8 mouse cellular contexts compared by ENCODE assay signal in genomic region chr9:54586199-54587061, GRCm38 (mm10). TPM values are rescaled to one million over a fixed set of nuclear protein-coding genes. Genes with fewer than 3 reads are reported as not detected.
DNase-seq lines count a peak whose midpoint lies in the region; ATAC-seq and TF ChIP-seq lines count a peak whose summit lies in the region.

Idh3a (plus strand) TSS chr9:54586334.

- peak; percentile 83 for DNase-seq in WW6 (ENCODE audit: low read depth, low spot score)
- peak; percentile 96 to 99 for DNase-seq in cerebellum, postnatal 4 days (ENCODE audit: low spot score in 2 of 2)
- peak; percentile 99 for DNase-seq in gastrocnemius, adult 2 months
- peak; percentile 99 for DNase-seq in hindbrain, postnatal 0 days (ENCODE audit: low spot score)
- peak; percentile 98 for DNase-seq in left cerebral cortex, adult 2 months (ENCODE audit: extremely low spot score in 1 of 2, low spot score in 2 of 2)
- DNase-seq in right cerebral cortex, adult 2 months (ENCODE audit: low spot score in 2 of 2), result peak; percentile 96 to 98
- DNase-seq in urinary bladder, postnatal 14 days (ENCODE audit: low spot score), result peak; percentile 98

- no peaks in the 10 kb centered on the region for H3K27me3 ChIP-seq in hindbrain, postnatal 0 days (ENCODE audit: insufficient read depth, low read length)

- H3K9ac ChIP-seq in hindbrain, postnatal 0 days (replicated peaks; ENCODE audit: low read length), result peak within 1 kb of the TSS; percentile 79

- H3K4me3 ChIP-seq in gastrocnemius, adult 2 months, result peak within 1 kb of the TSS; percentile 80
- peak within 1 kb of the TSS; percentile 86 for H3K4me3 ChIP-seq in hindbrain, postnatal 0 days (ENCODE audit: low read length)
- peak within 1 kb of the TSS; percentile 80 for H3K4me3 ChIP-seq in left cerebral cortex, adult 2 months

- under 1% methylated on average over 71 of the region's 73 CpGs for WGBS in hindbrain, postnatal 0 days

- H3K9me3 ChIP-seq in hindbrain, postnatal 0 days (ENCODE audit: low read length), result no peaks in the 10 kb centered on the region

- no peaks in the 10 kb centered on the region for H3K36me3 ChIP-seq in hindbrain, postnatal 0 days (ENCODE audit: insufficient read depth, low read length)

- H3K4me2 ChIP-seq in hindbrain, postnatal 0 days (ENCODE audit: low read depth, low read length), result peak within 1 kb of the TSS; percentile 83

- ATAC-seq in hindbrain, postnatal 0 days, result peak; percentile 100
- peak; percentile 99 for ATAC-seq in megakaryocyte, adult 5-6 weeks (ENCODE audit: poor library complexity, severe bottlenecking)

- no peak for TF ChIP-seq CTCF in gastrocnemius, adult 2 months (IDR thresholded peaks at IDR 0.05)
- TF ChIP-seq CTCF in hindbrain, postnatal 0 days (IDR thresholded peaks at IDR 0.05; ENCODE audit: low read depth), result no peak
- no peak for TF ChIP-seq CTCF in left cerebral cortex, adult 2 months (IDR thresholded peaks at IDR 0.05)

- H3K27ac ChIP-seq in gastrocnemius, adult 2 months, result peak within 1 kb of the TSS; percentile 94
- peak within 1 kb of the TSS; percentile 64 for H3K27ac ChIP-seq in hindbrain, postnatal 0 days
- H3K27ac ChIP-seq in left cerebral cortex, adult 2 months, result peak within 1 kb of the TSS; percentile 91

- intact Hi-C loops in gastrocnemius, adult 2 months (cut with DNase I), result loop anchor here (2.0 kb wide), 1 partner anchor 26 kb away; the partner anchor contains the start of gene Cib2
- intact Hi-C loops in left cerebral cortex, adult 2 months (cut with DNase I), result no loop called here

- no peaks in the 10 kb centered on the region; the same call in 1 of the 2 replicates for H3K4me1 ChIP-seq in hindbrain, postnatal 0 days (ENCODE audit: insufficient read depth, low read length)

RNA-seq across cellular contexts. Expression of gene Idh3a, which starts in this region (rescaled TPM):
- 100 to 1,000 TPM; 522 to 568 TPM for total RNA-seq in gastrocnemius, adult 2 months (2021)
- 87.8 and 94.2 TPM in 2 replicates for total RNA-seq in hindbrain, postnatal 0 days (2014; rRNA removed)
- 208 and 217 TPM in 2 replicates for polyA plus RNA-seq in hindbrain, postnatal 0 days (2015; fragmentation: Nextera tagmentation; extraction: Ambion mirVana)
- total RNA-seq in left cerebral cortex, adult 2 months (2021), result 100 to 1,000 TPM; 179 to 187 TPM
- total RNA-seq in megakaryocyte, adult 5-6 weeks (2015), result 42.5 and 54.2 TPM in 2 replicates
- 26.1 and 29.7 TPM in 2 replicates for total RNA-seq in megakaryocyte, adult 5-6 weeks (2017)

Comparison
In these comparisons a context has a peak if more than half of its experiments do, and no peak if none do; other contexts are left out.
1. Peak in every context shown above with its lines: DNase-seq, ATAC-seq, H3K4me3 ChIP-seq and H3K27ac ChIP-seq.